Mouse (Mus musculus) forebrain, embryonic 10.5 days (tissue): ENCODE measurements around the gene Fcrl6. TPM values are rescaled to one million over a fixed set of nuclear protein-coding genes. Genes with fewer than 3 reads are reported as not detected.

Experiments
- DNase-seq: peaks from one replicate; pipeline ENCODE4 v3.0.0-alpha.2; 2017; ENCODE audit warnings: low spot score; ENCODE audit errors: extremely low spot score
- H3K27ac ChIP-seq: fragments of 300-500 bp; sonication (generic); 2 replicates; pipeline ENCODE4 v1.5.1; 2016; ENCODE audit warnings: mild to moderate bottlenecking
- H3K27me3 ChIP-seq: fragments of 300-500 bp; sonication (generic); 2 replicates; pipeline ENCODE4 v1.6.1; 2016; ENCODE audit warnings: mild to moderate bottlenecking; ENCODE audit not compliant: poor library complexity, severe bottlenecking
- H3K36me3 ChIP-seq: fragments of 300-500 bp; sonication (generic); replicated peaks from 2 replicates; pipeline ENCODE4 v1.6.1; 2016; ENCODE audit warnings: mild to moderate bottlenecking, moderate library complexity
- H3K4me1 ChIP-seq: fragments of 300-500 bp; sonication (generic); 2 replicates; pipeline ENCODE4 v1.6.1; 2016
- H3K4me3 ChIP-seq: fragments of 300-500 bp; sonication (generic); 2 replicates; pipeline ENCODE4 v1.5.1; 2016; ENCODE audit warnings: mild to moderate bottlenecking, moderate library complexity
- H3K9me3 ChIP-seq: fragments of 300-500 bp; sonication (generic); 2 replicates; pipeline ENCODE4 v1.6.1; 2016; ENCODE audit warnings: mild to moderate bottlenecking, moderate library complexity
- WGBS: fragments of 180-500 bp; shearing (Covaris S2); methylation state at CpG from one replicate; pipeline ENCODE4 v1.1.7; 2016; 5-methylcytosine and 5-hydroxymethylcytosine counted together
- polyA plus RNA-seq: library from polyadenylated mRNA; unstranded; fragments of >200 nt; fragmentation: Nextera tagmentation; extraction: Ambion mirVana; gene quantifications from 2 replicates; pipeline ENCODE4 v1.2.1, GENCODE M21; 2016

The Fcrl6 gene
- polyA plus RNA-seq, 1 experiment from 2014 or later, result 0.32 TPM

GRCm38 (mm10) chr1:172552623-172553022, 49.7 kb downstream of the Fcrl6 start:
- Histone ChIP-seq H3K27ac (0 out of 2 replicates have a peak overlapping the region, but pooled peaks have one; percentile 51), H3K4me3 (no peak overlapping the region), H3K27me3 (peaks cover 29% of the 10 kb centered on the region), H3K9me3 (no peaks in the 10 kb centered on the region), H3K36me3 (no peaks in the 10 kb centered on the region), H3K4me1 (peaks cover 58% of the 10 kb centered on the region)
- no peak for DNase-seq
- 74% methylated on average over 1 of the region's 1 CpGs for WGBS

- H3K27ac ChIP-seq, result peak overlapping the region; percentile 71
- H3K4me3 ChIP-seq, result peak overlapping the region; percentile 48
- peaks cover 58% of the 10 kb centered on the region for H3K4me1 ChIP-seq
- H3K36me3 ChIP-seq, result no peaks in the 10 kb centered on the region
- H3K9me3 ChIP-seq, result no peaks in the 10 kb centered on the region
- peaks cover 20% of the 10 kb centered on the region for H3K27me3 ChIP-seq
- 60% methylated on average over 7 of the region's 7 CpGs for WGBS
- DNase-seq, result no peak
These were observed 51.3 kb downstream of the Fcrl6 start for GRCm38 (mm10) chr1:172551009-172551408.

GRCm38 (mm10) chr1:172550551-172550951, 51.8 kb downstream of the Fcrl6 start:
- H3K27ac ChIP-seq, result peak overlapping the region; percentile 71
- peaks cover 55% of the 10 kb centered on the region for H3K4me1 ChIP-seq
- H3K4me3 ChIP-seq, result peak overlapping the region; percentile 48
- 1% methylated on average over 8 of the region's 8 CpGs for WGBS
- peaks cover 15% of the 10 kb centered on the region for H3K27me3 ChIP-seq
- H3K36me3 ChIP-seq, result no peaks in the 10 kb centered on the region
- peak; percentile 75 for DNase-seq
- H3K9me3 ChIP-seq, result no peaks in the 10 kb centered on the region

- WGBS, result 1% methylated on average over 8 of the region's 8 CpGs
These were observed 52.6 kb downstream of the Fcrl6 start for GRCm38 (mm10) chr1:172549717-172550116.

GRCm38 (mm10) chr1:172549314-172549713, 53.0 kb downstream of the Fcrl6 start:
- no peak for DNase-seq

More at GRCm38 (mm10) chr1:172549717-172550116, 52.6 kb downstream of the Fcrl6 start:
- H3K27ac ChIP-seq, result peak overlapping the region; percentile 71
- H3K27me3 ChIP-seq, result peaks cover 14% of the 10 kb centered on the region
- H3K4me1 ChIP-seq, result peaks cover 55% of the 10 kb centered on the region
- no peak for DNase-seq
- no peaks in the 10 kb centered on the region for H3K9me3 ChIP-seq
- H3K4me3 ChIP-seq, result peak overlapping the region; percentile 48
- no peaks in the 10 kb centered on the region for H3K36me3 ChIP-seq

GRCm38 (mm10) chr1:172548501-172548900, 53.9 kb downstream of the Fcrl6 start:
- no peak for DNase-seq
- H3K36me3 ChIP-seq, result no peaks in the 10 kb centered on the region
- H3K27me3 ChIP-seq, result peaks cover 14% of the 10 kb centered on the region
- peaks cover 55% of the 10 kb centered on the region for H3K4me1 ChIP-seq
- H3K27ac ChIP-seq, result no peak overlapping the region
- H3K4me3 ChIP-seq, result no peak overlapping the region
- no peaks in the 10 kb centered on the region for H3K9me3 ChIP-seq
- 43% methylated on average over 7 of the region's 7 CpGs for WGBS

More at GRCm38 (mm10) chr1:172549314-172549713, 53.0 kb downstream of the Fcrl6 start:
- Histone ChIP-seq H3K4me3 (peak overlapping the region; percentile 48), H3K27me3 (peaks cover 14% of the 10 kb centered on the region), H3K27ac (peak overlapping the region; percentile 62; the same call in 1 of the 2 replicates), H3K4me1 (peaks cover 55% of the 10 kb centered on the region), H3K36me3 (no peaks in the 10 kb centered on the region), H3K9me3 (no peaks in the 10 kb centered on the region)
- WGBS, result 6% methylated on average over 2 of the region's 2 CpGs

Other genes with a start within 250 kb of the Fcrl6 start
- gene Pigm, start 226.0 kb downstream of the Fcrl6 start, polyA plus RNA-seq, result 10.6 and 10.8 TPM in 2 replicates
- gene Slamf9, start 127.2 kb downstream of the Fcrl6 start, polyA plus RNA-seq, result not detected in 2 replicates
- gene Igsf9, start 120.8 kb downstream of the Fcrl6 start, polyA plus RNA-seq, result 81.7 and 82.5 TPM in 2 replicates
- 69.7 and 71.1 TPM in 2 replicates for gene Tagln2, start 102.5 kb downstream of the Fcrl6 start, polyA plus RNA-seq
- gene Cfap45, start 81.8 kb downstream of the Fcrl6 start, polyA plus RNA-seq, result 1.4 and 1.6 TPM in 2 replicates
- gene Vsig8, start 46.6 kb downstream of the Fcrl6 start, polyA plus RNA-seq, result 0.09 TPM in 1 of 2 replicates, not detected in the other
- not detected in 2 replicates for gene Slamf8, start 12.0 kb downstream of the Fcrl6 start, polyA plus RNA-seq
- 8.3 and 8.8 TPM in 2 replicates for gene Dusp23, start 30.4 kb upstream of the Fcrl6 start, polyA plus RNA-seq
- not detected in 2 replicates for gene Crp, start 95.5 kb upstream of the Fcrl6 start, polyA plus RNA-seq